Mouse (Mus musculus) bone marrow, adult 2 months (tissue): ENCODE measurements around the gene Adgrf3.

Experiments used
- CTCF ChIP-seq: fragments of 200-500 bp; IDR thresholded peaks from 2 replicates; pipeline ENCODE4 v1.5.1; 2011; ENCODE audit warnings: low read length, control low read depth; ENCODE audit not compliant: control insufficient read depth, insufficient read depth
- POLR2A ChIP-seq: fragments of 200-500 bp; IDR thresholded peaks from 2 replicates; pipeline ENCODE4 v1.6.1; 2011; ENCODE audit warnings: low read depth, mild to moderate bottlenecking, control low read depth, low read length, borderline replicate concordance; ENCODE audit not compliant: control insufficient read depth

DNA sequence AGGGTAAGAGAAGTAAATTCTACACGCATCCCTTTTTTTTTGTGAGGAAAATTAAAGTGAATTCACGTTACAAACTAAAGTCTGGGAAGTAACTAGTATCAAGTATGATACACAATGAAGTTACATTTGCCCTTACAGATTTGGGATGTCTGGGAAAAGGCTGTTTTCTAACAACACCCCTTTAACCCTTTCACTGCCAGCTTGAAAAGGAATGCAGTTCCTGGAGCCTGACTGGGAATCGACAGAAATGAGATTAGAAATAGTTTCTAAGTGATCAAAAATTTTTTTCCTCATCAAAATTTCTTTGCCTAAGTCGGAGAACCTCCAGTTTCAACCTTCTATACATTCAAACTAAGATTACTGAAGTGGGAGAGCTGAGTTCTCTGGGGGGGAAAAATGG lies 51.5 kb downstream of the Adgrf3 start:
- TF ChIP-seq POLR2A (no peak), CTCF (no peak)
